In genomic region chr5:33681611-33682388, GRCm38 (mm10) we compare ENCODE assay signal across 1 mouse cellular context.
TF ChIP-seq lines count a peak whose summit lies in the region.

No protein-coding gene starts in this region.

TF ChIP-seq in CH12.LX, 34 proteins besides CTCF, POLR2A, EP300 and RAD21 (continued from another document):
- TF ChIP-seq BHLHE40 (IDR thresholded peaks at IDR 0.05; ENCODE audit: low read depth, low read length) (no peak), HCFC1 (IDR thresholded peaks at IDR 0.05; ENCODE audit: low read depth, low read length) (no peak), ELF1 (IDR thresholded peaks at IDR 0.05; ENCODE audit: low read depth, low read length) (no peak), MAFK (IDR thresholded peaks at IDR 0.05; ENCODE audit: insufficient replicate concordance, low read length) (no peak), UBTF (IDR thresholded peaks at IDR 0.05; ENCODE audit: low read depth, low read length) (no peak), ETS1 (conservative IDR thresholded peaks at IDR 0.05; ENCODE audit: low read depth, low read length) (no peak), JUND (conservative IDR thresholded peaks at IDR 0.05; ENCODE audit: low read depth, low read length) (no peak), PAX5 (IDR thresholded peaks at IDR 0.05; ENCODE audit: low read length) (no peak)
TF ChIP-seq in CH12.LX: peak in this region for 0.
